Mouse (Mus musculus) C2C12 (cell line): ENCODE measurements at regions not wholly inside any gene's neighbourhood (a gene's known extent, or its start where the extent isn't known, plus 50 kb on each side); places are given as distances from the start of the nearest gene placed in this dataset.

Source experiments
- CEBPB ChIP-seq: IDR thresholded peaks from one replicate; pipeline ENCODE4 v1.6.1; 2011; ENCODE audit warnings: low read depth, mild to moderate bottlenecking, control low read depth, moderate library complexity
- CTCF ChIP-seq: IDR thresholded peaks from one replicate; pipeline ENCODE4 v1.5.1; 2011; ENCODE audit not compliant: control insufficient read depth, insufficient read depth, insufficient read length
- FOSL1 ChIP-seq: IDR thresholded peaks from one replicate; pipeline ENCODE4 v1.8.0; 2011; ENCODE audit warnings: mild to moderate bottlenecking, low read length; ENCODE audit not compliant: poor library complexity, insufficient read depth, severe bottlenecking
- MAX ChIP-seq: IDR thresholded peaks from one replicate; pipeline ENCODE4 v1.6.1; 2011; ENCODE audit warnings: mild to moderate bottlenecking, control low read depth
- MYOD1 ChIP-seq: IDR thresholded peaks from one replicate; pipeline ENCODE4 v1.6.1; 2011; ENCODE audit warnings: low read depth; ENCODE audit not compliant: control insufficient read depth, insufficient read length
- MYOG ChIP-seq: IDR thresholded peaks from one replicate; pipeline ENCODE4 v1.6.1; 2011; ENCODE audit not compliant: control insufficient read depth, insufficient read length; ENCODE audit errors: extremely low read depth
- USF1 ChIP-seq: IDR thresholded peaks from one replicate; pipeline ENCODE4 v1.6.1; 2011; ENCODE audit warnings: low read depth, mild to moderate bottlenecking, control low read depth, moderate library complexity

- no peak for TF ChIP-seq MAX
- no peak for TF ChIP-seq CTCF
- no peak for TF ChIP-seq USF1
- no peak for TF ChIP-seq MYOG
- no peak for TF ChIP-seq FOSL1
- no peak for TF ChIP-seq MYOD1
- no peak for TF ChIP-seq CEBPB
These were observed 325.0 kb upstream of the Gm5148 start for GRCm38 (mm10) chr3:38049290-38049689.
